Mouse (Mus musculus): ENCODE measurements around the gene Itm2c.

DNA sequence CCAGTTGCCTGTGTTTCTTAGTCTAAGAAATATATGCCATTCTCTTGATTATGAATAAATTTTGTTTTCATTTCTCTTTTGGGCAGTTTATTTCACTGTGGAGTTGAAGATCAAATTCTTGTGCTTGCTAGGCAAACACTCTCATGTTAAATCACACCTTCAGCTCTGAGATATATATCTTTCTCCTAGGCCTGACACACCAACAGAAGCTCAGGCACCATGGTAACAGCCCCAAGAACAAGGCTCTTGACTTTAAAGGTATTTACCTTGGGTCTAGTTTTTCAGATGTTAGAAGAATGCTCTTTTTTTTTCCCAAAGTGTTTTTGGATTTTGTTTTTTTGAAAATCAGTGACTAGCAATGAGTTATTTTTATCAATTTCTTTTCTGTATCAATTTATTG, 21.8 kb downstream of the Itm2c start:
- TF ChIP-seq POLR2A (IDR thresholded peaks at IDR 0.05; ENCODE audit: control insufficient read depth, low read depth, low read length) (no peak), CTCF (IDR thresholded peaks at IDR 0.05; ENCODE audit: control insufficient read depth, insufficient read depth, insufficient replicate concordance, low read depth, low read length) (no peak)

Data from testis, adult 2 months (tissue).